8 mouse cellular contexts compared by ENCODE assay signal in the genomic region with DNA sequence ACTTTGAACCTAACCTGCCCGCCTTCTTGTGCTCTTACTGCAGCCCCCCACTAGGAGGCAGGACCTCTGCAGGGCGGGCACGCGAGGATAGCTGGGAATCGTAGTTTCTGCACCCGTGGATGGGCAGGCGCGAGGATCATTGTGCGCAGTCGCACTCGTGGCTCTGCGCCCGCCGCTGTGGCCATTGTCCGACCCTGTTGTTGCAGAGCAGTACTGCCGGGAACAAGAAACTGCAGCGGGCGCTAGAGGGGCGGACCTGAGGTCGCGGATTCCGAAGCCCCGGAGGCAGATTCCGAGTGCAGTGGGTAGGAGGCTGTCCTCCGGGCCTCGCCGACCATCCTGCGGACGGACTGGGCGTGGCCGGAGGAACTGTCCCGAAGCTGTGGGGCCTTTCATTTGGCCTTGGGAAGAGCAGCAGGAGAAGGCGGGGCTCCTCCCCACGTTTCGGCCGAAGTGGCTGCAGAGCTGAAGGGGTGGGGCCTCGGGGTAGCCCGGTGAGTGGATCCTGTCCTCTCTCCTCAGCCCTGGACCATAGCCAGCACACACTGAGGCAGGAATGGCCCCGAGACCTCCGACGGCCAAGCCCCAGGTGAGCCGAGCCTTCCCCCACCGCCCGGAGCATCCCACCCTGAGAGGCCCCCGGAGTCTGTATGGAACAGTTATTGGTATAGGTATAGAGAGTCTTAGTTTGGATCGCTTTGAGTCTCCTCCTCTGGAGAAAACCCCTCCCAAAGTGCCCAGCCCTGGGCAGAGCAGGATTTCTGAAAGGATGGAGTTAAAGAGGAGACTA. TPM values are rescaled to one million over a fixed set of nuclear protein-coding genes. Genes with fewer than 3 reads are reported as not detected.
DNase-seq lines count a peak whose midpoint lies in the region; TF ChIP-seq lines count a peak whose summit lies in the region.

A gene (plus strand): TSS at position 146 of the 790 bp plus-strand sequence.

- H3K4me1 ChIP-seq in megakaryocyte, embryonic 14.5 days: peaks cover 18% of the 10 kb centered on the region

- H3K9me3 ChIP-seq in megakaryocyte, embryonic 14.5 days: no peaks in the 10 kb centered on the region

- TF ChIP-seq CTCF in gastrocnemius, adult 2 months (IDR thresholded peaks at IDR 0.05): peak; percentile 86

- peak; percentile 92 for DNase-seq in WW6 (ENCODE audit: low read depth, low spot score)
- DNase-seq in cerebellum, postnatal 4 days (ENCODE audit: low spot score in 2 of 2): peak; percentile 93 to 96
- peak; percentile 94 for DNase-seq in gastrocnemius, adult 2 months
- peak; percentile 81 for DNase-seq in hindlimb bud, embryonic 11.5 days (ENCODE audit: extremely low spot score, low read depth, low spot score)
- DNase-seq in left cerebral cortex, adult 8-10 months (ENCODE audit: low spot score in 2 of 2): peak; percentile 82 to 93
- peak; percentile 97 for DNase-seq in right cerebral cortex, postnatal 10 days (ENCODE audit: low spot score in 2 of 2)
- peak; percentile 88 for DNase-seq in urinary bladder, postnatal 25 days (ENCODE audit: low spot score)

- H3K36me3 ChIP-seq in megakaryocyte, embryonic 14.5 days (replicated peaks; ENCODE audit: low read length): peaks cover 20% of the 10 kb centered on the region

- H3K27me3 ChIP-seq in megakaryocyte, embryonic 14.5 days (replicated peaks): peaks cover 11% of the 10 kb centered on the region

- intact Hi-C loops in gastrocnemius, adult 2 months (cut with DNase I): loop anchor here (10.0 kb wide), 1 partner anchor 229 kb away; no protein-coding TSS in a partner anchor

- peak within 1 kb of the TSS; percentile 86 for H3K27ac ChIP-seq in gastrocnemius, adult 2 months

- peak within 1 kb of the TSS; percentile 83 for H3K4me3 ChIP-seq in gastrocnemius, adult 2 months
- peak within 1 kb of the TSS; percentile 97 for H3K4me3 ChIP-seq in megakaryocyte, embryonic 14.5 days (replicated peaks)

RNA-seq across cellular contexts. Expression of the gene that starts here (rescaled TPM):
- 1 to 10 TPM; 1.2 to 1.7 TPM for total RNA-seq in gastrocnemius, adult 2 months (2021)
- 10 to 100 TPM; 11.8 to 13.6 (median 12.9) TPM for total RNA-seq in left cerebral cortex, adult 8-10 months (2022)
- 0.78 TPM in 1 of 2 replicates, not detected in the other for polyA plus RNA-seq in megakaryocyte, embryonic 14.5 days (2012; ENCODE audit: insufficient read depth, low replicate concordance)

Comparison
In these comparisons a context has a peak if more than half of its experiments do, and no peak if none do; other contexts are left out.
1. Peak in every context shown above with its lines: DNase-seq, H3K4me3 ChIP-seq and H3K27ac ChIP-seq.
2. RNA of the gene that starts here (total RNA-seq): 11.8 to 13.6 TPM in left cerebral cortex, adult 8-10 months; 1.2 to 1.7 TPM in gastrocnemius, adult 2 months; every median in the first group is over 4 times any median in the second.